Mouse (Mus musculus): ENCODE results near the gene Lrrc74a.

Lrrc74a gene

DNA sequence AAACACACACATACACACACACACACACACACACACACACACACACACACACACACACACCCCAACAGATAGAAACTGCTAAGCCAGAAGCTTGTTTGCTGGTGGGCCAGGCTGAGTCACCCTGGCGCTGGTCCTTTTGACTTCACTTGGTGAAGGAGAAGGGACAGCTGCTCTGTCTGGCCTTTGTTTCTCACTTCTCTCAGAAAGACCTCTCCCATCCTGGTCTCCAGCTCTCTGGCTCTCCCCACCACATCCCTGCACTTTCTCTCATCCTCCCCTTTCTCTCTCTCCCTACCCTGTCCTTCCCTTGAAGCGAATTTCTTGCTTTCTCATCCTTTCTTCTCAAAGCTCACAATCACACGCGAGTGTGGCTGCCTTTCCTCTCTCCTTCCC is 70.1 kb downstream of the Lrrc74a start:
- no peak for DNase-seq (ENCODE audit: low spot score in 2 of 2)

DNA sequence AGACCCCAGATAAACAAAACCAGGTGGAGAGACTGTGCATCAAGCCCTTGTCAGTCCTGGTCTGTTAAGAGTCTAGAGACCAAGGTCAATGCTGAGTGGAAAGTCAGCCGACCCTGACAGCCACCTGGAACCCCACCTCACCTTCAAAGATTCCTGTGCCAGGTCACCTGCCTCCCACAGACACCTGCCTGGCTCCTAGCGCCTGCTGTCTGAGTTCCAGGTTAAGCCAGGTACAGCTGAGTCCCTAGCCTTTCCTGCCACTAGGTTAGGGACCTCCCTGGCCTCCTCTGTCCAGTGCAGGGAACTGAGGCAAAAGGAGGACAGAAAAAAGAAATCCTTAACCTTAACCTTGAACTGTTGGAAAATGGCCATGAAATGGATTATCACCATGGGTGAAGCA is 70.7 kb downstream of the Lrrc74a start:
- no peak for DNase-seq (ENCODE audit: low spot score in 2 of 2)

- DNase-seq (ENCODE audit: low spot score in 2 of 2): no peak
These were observed 71.1 kb downstream of the Lrrc74a start for GRCm38 (mm10) chr12:86805315-86805714.

GRCm38 (mm10) chr12:86806031-86806922 is 72.1 kb downstream of the Lrrc74a start:
- DNase-seq (ENCODE audit: low spot score in 2 of 2): no peak

DNA sequence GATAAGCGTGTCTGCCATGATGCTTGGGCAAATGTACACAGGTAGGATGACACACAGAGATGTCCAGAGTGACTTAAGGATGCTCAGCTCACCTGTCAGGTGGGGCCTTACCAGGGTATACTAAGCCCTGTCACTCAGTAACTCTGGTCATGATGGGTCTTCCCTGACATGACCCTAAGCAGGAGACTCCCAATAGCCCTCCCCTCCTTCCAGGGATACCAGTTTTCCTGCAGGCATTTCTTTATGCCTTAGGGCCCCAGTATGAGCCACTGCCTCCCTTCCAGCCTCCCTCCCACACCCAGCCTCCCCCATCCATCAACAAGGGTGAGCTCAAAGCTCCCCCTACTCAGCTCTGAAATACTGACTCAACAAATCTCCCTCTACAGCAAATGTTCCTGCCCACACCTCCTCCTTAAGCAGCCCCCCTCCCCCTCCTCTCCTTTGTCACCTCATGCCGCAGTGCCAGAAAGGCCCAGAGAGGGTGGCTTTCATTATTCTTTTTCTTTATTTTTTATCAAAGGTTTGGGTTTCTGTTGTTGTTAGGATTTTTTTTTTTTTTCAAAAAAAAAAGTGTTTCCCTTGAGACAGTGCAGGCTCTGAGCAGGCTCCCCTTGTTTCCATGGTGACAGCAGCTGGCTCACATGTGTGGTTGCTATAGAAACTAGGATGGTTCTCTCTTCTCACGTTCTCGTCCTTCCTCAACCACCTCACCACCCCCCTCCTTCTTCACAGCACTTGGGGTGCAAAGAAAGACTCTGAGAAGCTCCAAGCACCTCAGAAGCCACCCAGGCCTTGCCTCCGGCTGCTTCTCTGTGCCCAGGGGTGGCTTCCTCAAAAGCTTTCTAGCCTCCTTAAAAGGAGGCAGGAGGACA is 73.0 kb downstream of the Lrrc74a start:
- DNase-seq (ENCODE audit: low spot score in 2 of 2): no peak

DNA sequence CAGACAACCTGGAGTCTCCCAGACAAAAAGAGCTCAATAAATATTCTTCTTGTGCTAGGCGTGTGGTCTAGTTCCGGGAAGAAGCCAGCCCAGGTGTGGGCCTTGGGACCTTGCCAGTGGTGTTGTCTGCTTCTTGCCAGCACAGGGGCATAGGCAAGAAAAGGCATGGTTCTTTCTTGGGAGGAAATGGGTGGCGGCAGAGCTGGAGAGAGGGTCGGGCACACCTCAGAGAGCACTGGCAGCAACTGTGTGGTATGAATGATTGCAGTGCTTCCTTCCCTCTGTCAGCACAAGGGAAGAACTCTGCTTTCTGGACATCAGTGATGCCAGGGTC is 73.6 kb downstream of the Lrrc74a start:
- no peak for DNase-seq (ENCODE audit: low spot score in 2 of 2)

- DNase-seq (ENCODE audit: low spot score in 2 of 2): no peak
These were observed 74.7 kb downstream of the Lrrc74a start for GRCm38 (mm10) chr12:86808856-86809255.

- no peak for DNase-seq (ENCODE audit: low spot score in 2 of 2)
These were observed 75.9 kb downstream of the Lrrc74a start for GRCm38 (mm10) chr12:86810040-86810439.

DNA sequence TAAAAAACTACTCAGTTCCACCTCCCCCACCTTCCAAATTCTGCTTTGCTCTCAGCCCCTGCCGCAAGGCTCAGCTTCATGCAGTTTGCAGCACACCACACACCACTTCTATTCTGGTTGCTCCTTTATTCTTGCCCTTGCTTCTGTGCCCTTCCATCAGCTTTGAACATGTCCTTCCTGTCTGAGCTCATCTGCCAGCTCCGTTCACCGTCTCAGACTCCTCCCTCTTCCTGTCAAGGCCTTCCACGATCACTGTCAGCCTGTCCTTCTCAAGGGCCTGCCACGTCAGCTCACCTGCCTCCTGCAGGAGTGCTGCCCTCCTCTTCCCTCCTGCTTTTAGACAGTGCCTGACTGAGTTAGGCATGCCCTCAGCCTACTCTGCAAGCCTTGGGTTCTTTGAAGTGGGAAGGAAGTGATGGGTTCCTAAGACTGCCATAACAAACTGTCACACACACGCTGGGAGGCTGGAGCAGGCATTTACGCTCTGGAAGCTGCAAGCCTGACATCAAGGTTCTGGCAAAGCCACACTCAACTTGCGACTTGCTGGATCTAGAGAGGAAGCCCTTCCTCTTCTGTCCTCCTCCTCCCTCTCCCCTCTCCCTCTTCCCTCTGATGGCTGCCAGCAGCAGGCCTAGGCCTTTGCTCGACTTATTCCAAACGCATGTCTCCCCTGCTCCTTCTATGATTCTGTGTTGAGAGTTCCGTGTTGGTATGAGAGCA is 76.7 kb downstream of the Lrrc74a start:
- DNase-seq (ENCODE audit: low spot score in 2 of 2): no peak

- no peak for DNase-seq (ENCODE audit: low spot score in 2 of 2)
These were observed 78.6 kb downstream of the Lrrc74a start for GRCm38 (mm10) chr12:86812782-86813181.

Measured in urinary bladder, postnatal 36 days (tissue).